Mouse (Mus musculus): ENCODE results near the gene Aebp2.

DNA sequence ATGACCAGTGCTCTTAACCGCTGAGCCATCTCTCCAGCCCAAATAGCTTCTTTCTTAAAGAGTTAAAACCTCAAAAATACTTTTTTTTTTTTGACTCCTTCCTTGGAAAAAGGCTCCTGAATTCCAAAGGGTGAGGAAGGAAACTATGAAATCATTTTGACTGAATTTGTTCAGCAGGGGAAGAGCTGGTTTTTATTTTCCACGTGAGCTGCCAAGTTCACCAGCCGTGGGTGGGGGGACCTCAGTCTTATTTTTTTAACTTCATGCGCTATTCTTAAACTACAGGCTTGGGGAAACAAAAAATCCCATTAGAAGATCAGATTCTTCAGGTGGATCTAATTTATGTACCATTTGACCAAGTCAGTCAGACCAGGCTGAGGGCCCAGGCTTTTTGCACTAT lies 11.2 kb upstream of the Aebp2 start:
- no peak for TF ChIP-seq CTCF (IDR thresholded peaks at IDR 0.05; ENCODE audit: borderline replicate concordance, insufficient read depth, low read depth, low read length)
- TF ChIP-seq POLR2A (IDR thresholded peaks at IDR 0.05; ENCODE audit: borderline replicate concordance, insufficient read depth, low read length) = no peak
